Mouse (Mus musculus): ENCODE measurements at regions not wholly inside any gene's neighbourhood (a gene's known extent, or its start where the extent isn't known, plus 50 kb on each side); places are given as distances from the start of the nearest gene placed in this dataset.
A peak's percentile ranks its signal among the peaks of the same experiment; 100 is the strongest.

GRCm38 (mm10) chr7:124907233-124907632, 537.2 kb upstream of the Kdm8 start:
- Histone ChIP-seq H3K4me2 (replicated peaks) (no peak overlapping the region), H3K4me1 (replicated peaks) (peaks cover 5% of the 10 kb centered on the region), H3K4me3 (replicated peaks) (no peak overlapping the region), H3K9ac (replicated peaks) (no peak overlapping the region), H3K27ac (no peak overlapping the region), H3K27me3 (no peaks in the 10 kb centered on the region), H3K36me3 (no peaks in the 10 kb centered on the region), H3K9me3 (no peaks in the 10 kb centered on the region)
- ATAC-seq, result no peak
- WGBS, result 64% methylated on average over 5 of the region's 5 CpGs

- Histone ChIP-seq H3K4me3 (replicated peaks) (no peak overlapping the region), H3K27me3 (no peaks in the 10 kb centered on the region), H3K4me2 (replicated peaks) (no peak overlapping the region), H3K4me1 (replicated peaks) (peaks cover 5% of the 10 kb centered on the region), H3K9ac (replicated peaks) (no peak overlapping the region), H3K9me3 (no peaks in the 10 kb centered on the region), H3K27ac (no peak overlapping the region), H3K36me3 (no peaks in the 10 kb centered on the region)
- WGBS, result 38% methylated on average over 5 of the region's 5 CpGs
- ATAC-seq, result no peak
These were observed 536.7 kb upstream of the Kdm8 start for GRCm38 (mm10) chr7:124907662-124908296.

- Histone ChIP-seq H3K4me1 (replicated peaks) (peaks cover 3% of the 10 kb centered on the region; the same call in 1 of the 2 replicates), H3K4me2 (replicated peaks) (no peak overlapping the region), H3K9ac (replicated peaks) (no peak overlapping the region), H3K27me3 (no peaks in the 10 kb centered on the region), H3K9me3 (no peaks in the 10 kb centered on the region), H3K4me3 (replicated peaks) (no peak overlapping the region), H3K27ac (no peak overlapping the region), H3K36me3 (no peaks in the 10 kb centered on the region)
- no peak for ATAC-seq
- 72% methylated on average over 5 of the region's 5 CpGs for WGBS
These were observed 530.4 kb upstream of the Kdm8 start for GRCm38 (mm10) chr7:124914061-124914460.

GRCm38 (mm10) chr7:124914479-124914878, 530.0 kb upstream of the Kdm8 start:
- no peak overlapping the region for H3K27ac ChIP-seq
- no peak overlapping the region for H3K4me3 ChIP-seq (replicated peaks)
- no peak for ATAC-seq
- 81% methylated on average over 4 of the region's 4 CpGs for WGBS
- H3K36me3 ChIP-seq, result no peaks in the 10 kb centered on the region
- no peaks in the 10 kb centered on the region for H3K9me3 ChIP-seq
- peaks cover 3% of the 10 kb centered on the region; the same call in 1 of the 2 replicates for H3K4me1 ChIP-seq (replicated peaks)
- H3K4me2 ChIP-seq (replicated peaks), result no peak overlapping the region
- H3K27me3 ChIP-seq, result no peaks in the 10 kb centered on the region
- H3K9ac ChIP-seq (replicated peaks), result no peak overlapping the region

- Histone ChIP-seq H3K4me3 (replicated peaks) (no peak overlapping the region), H3K27me3 (no peaks in the 10 kb centered on the region), H3K27ac (no peak overlapping the region), H3K4me1 (replicated peaks) (peaks cover 3% of the 10 kb centered on the region; the same call in 1 of the 2 replicates), H3K36me3 (no peaks in the 10 kb centered on the region), H3K9me3 (no peaks in the 10 kb centered on the region), H3K9ac (replicated peaks) (no peak overlapping the region), H3K4me2 (replicated peaks) (no peak overlapping the region)
- 76% methylated on average over 6 of the region's 6 CpGs for WGBS
- no peak for ATAC-seq
These were observed 529.5 kb upstream of the Kdm8 start for GRCm38 (mm10) chr7:124914972-124915371.

- no peak for ATAC-seq
- H3K36me3 ChIP-seq, result no peaks in the 10 kb centered on the region
- H3K27ac ChIP-seq, result no peak overlapping the region
- peaks cover 3% of the 10 kb centered on the region; the same call in 1 of the 2 replicates for H3K4me1 ChIP-seq (replicated peaks)
- H3K4me2 ChIP-seq (replicated peaks), result no peak overlapping the region
- no peaks in the 10 kb centered on the region for H3K27me3 ChIP-seq
- H3K4me3 ChIP-seq (replicated peaks), result no peak overlapping the region
- 80% methylated on average over 5 of the region's 5 CpGs for WGBS
- H3K9me3 ChIP-seq, result no peaks in the 10 kb centered on the region
- no peak overlapping the region for H3K9ac ChIP-seq (replicated peaks)
These were observed 528.8 kb upstream of the Kdm8 start for GRCm38 (mm10) chr7:124915637-124916036.

- WGBS, result 75% methylated on average over 5 of the region's 5 CpGs
These were observed 526.8 kb upstream of the Kdm8 start for GRCm38 (mm10) chr7:124917606-124918120.

GRCm38 (mm10) chr7:124922806-124923205, 521.7 kb upstream of the Kdm8 start:
- H3K9me3 ChIP-seq, result no peaks in the 10 kb centered on the region
- H3K4me3 ChIP-seq (replicated peaks), result no peak overlapping the region
- H3K27ac ChIP-seq, result no peak overlapping the region
- no peak overlapping the region for H3K4me2 ChIP-seq (replicated peaks)
- no peaks in the 10 kb centered on the region for H3K4me1 ChIP-seq (replicated peaks)
- no peaks in the 10 kb centered on the region for H3K27me3 ChIP-seq
- 89% methylated on average over 7 of the region's 7 CpGs for WGBS
- no peaks in the 10 kb centered on the region for H3K36me3 ChIP-seq
- no peak overlapping the region for H3K9ac ChIP-seq (replicated peaks)
- ATAC-seq, result no peak

More at GRCm38 (mm10) chr7:124917606-124918120, 526.8 kb upstream of the Kdm8 start:
- H3K4me2 ChIP-seq (replicated peaks), result no peak overlapping the region
- no peak overlapping the region for H3K27ac ChIP-seq
- H3K36me3 ChIP-seq, result no peaks in the 10 kb centered on the region
- no peak for ATAC-seq
- no peaks in the 10 kb centered on the region for H3K9me3 ChIP-seq
- peaks cover 3% of the 10 kb centered on the region; the same call in 1 of the 2 replicates for H3K4me1 ChIP-seq (replicated peaks)
- H3K4me3 ChIP-seq (replicated peaks), result no peak overlapping the region
- H3K9ac ChIP-seq (replicated peaks), result no peak overlapping the region
- no peaks in the 10 kb centered on the region for H3K27me3 ChIP-seq

GRCm38 (mm10) chr7:124933573-124933972, 510.9 kb upstream of the Kdm8 start:
- no peaks in the 10 kb centered on the region for H3K4me1 ChIP-seq (replicated peaks)
- ATAC-seq, result no peak
- H3K27ac ChIP-seq, result no peak overlapping the region
- no peak overlapping the region for H3K9ac ChIP-seq (replicated peaks)
- no peak overlapping the region for H3K4me3 ChIP-seq (replicated peaks)
- WGBS, result 96% methylated on average over 3 of the region's 3 CpGs
- no peaks in the 10 kb centered on the region for H3K9me3 ChIP-seq
- no peaks in the 10 kb centered on the region for H3K27me3 ChIP-seq
- H3K4me2 ChIP-seq (replicated peaks), result no peak overlapping the region
- no peaks in the 10 kb centered on the region for H3K36me3 ChIP-seq

- no peaks in the 10 kb centered on the region for H3K36me3 ChIP-seq
- H3K27me3 ChIP-seq, result no peaks in the 10 kb centered on the region
- H3K4me2 ChIP-seq (replicated peaks), result no peak overlapping the region
- H3K4me3 ChIP-seq (replicated peaks), result no peak overlapping the region
- ATAC-seq, result no peak
- no peaks in the 10 kb centered on the region for H3K4me1 ChIP-seq (replicated peaks)
- 73% methylated on average over 1 of the region's 1 CpGs for WGBS
- no peak overlapping the region for H3K9ac ChIP-seq (replicated peaks)
- no peaks in the 10 kb centered on the region for H3K9me3 ChIP-seq
- H3K27ac ChIP-seq, result no peak overlapping the region
These were observed 505.1 kb upstream of the Kdm8 start for GRCm38 (mm10) chr7:124939357-124939756.

GRCm38 (mm10) chr7:124941527-124941926, 502.9 kb upstream of the Kdm8 start:
- Histone ChIP-seq H3K4me1 (replicated peaks) (no peaks in the 10 kb centered on the region), H3K36me3 (no peaks in the 10 kb centered on the region), H3K9ac (replicated peaks) (no peak overlapping the region), H3K4me2 (replicated peaks) (no peak overlapping the region), H3K9me3 (no peaks in the 10 kb centered on the region), H3K27ac (peak overlapping the region; percentile 45), H3K27me3 (no peaks in the 10 kb centered on the region), H3K4me3 (replicated peaks) (no peak overlapping the region)
- 68% methylated on average over 4 of the region's 4 CpGs for WGBS
- ATAC-seq, result peak; percentile 50; the same call in 1 of the 2 replicates

- H3K9ac ChIP-seq (replicated peaks), result no peak overlapping the region
- no peaks in the 10 kb centered on the region for H3K4me1 ChIP-seq (replicated peaks)
- no peaks in the 10 kb centered on the region for H3K27me3 ChIP-seq
- H3K9me3 ChIP-seq, result no peaks in the 10 kb centered on the region
- no peak overlapping the region for H3K4me3 ChIP-seq (replicated peaks)
- H3K27ac ChIP-seq, result no peak overlapping the region
- H3K4me2 ChIP-seq (replicated peaks), result no peak overlapping the region
- WGBS, result 64% methylated on average over 1 of the region's 1 CpGs
- no peaks in the 10 kb centered on the region for H3K36me3 ChIP-seq
- no peak for ATAC-seq
These were observed 498.1 kb upstream of the Kdm8 start for GRCm38 (mm10) chr7:124946424-124946823.

GRCm38 (mm10) chr7:124957329-124957728, 487.1 kb upstream of the Kdm8 start:
- H3K27ac ChIP-seq, result no peak overlapping the region
- WGBS, result 89% methylated on average over 6 of the region's 6 CpGs
- no peak overlapping the region for H3K4me3 ChIP-seq (replicated peaks)

More at GRCm38 (mm10) chr7:124957329-124957728, 487.1 kb upstream of the Kdm8 start:
- Histone ChIP-seq H3K36me3 (no peaks in the 10 kb centered on the region), H3K4me1 (replicated peaks) (no peaks in the 10 kb centered on the region), H3K4me2 (replicated peaks) (no peak overlapping the region), H3K27me3 (no peaks in the 10 kb centered on the region), H3K9ac (replicated peaks) (no peak overlapping the region), H3K9me3 (no peaks in the 10 kb centered on the region)
- ATAC-seq, result no peak

All from midbrain, embryonic 13.5 days (tissue).